Mouse (Mus musculus) T-cell, adult 66 days (primary cell): ENCODE data around the gene Mars2. TPM values are rescaled to one million over a fixed set of nuclear protein-coding genes. Genes with fewer than 3 reads are reported as not detected.

ENCODE experiments used
- total RNA-seq, 2 experiments: library from RNA; stranded (reverse); gene quantifications; 3 replicates in 1 of 2; 4 replicates in 1 of 2; pipeline ENCODE4 v1.2.4; 2023

Mars2 gene
- total RNA-seq = 1 to 10 TPM; 7.8 to 8.7 TPM

GRCm38 (mm10) chr1:55236890-55237642 lies at the start of gene Mars2:
Gene Mars2 (plus strand): TSS chr1:55237177.

GRCm38 (mm10) chr1:55226011-55226857 lies 10.7 kb upstream of the Mars2 start, which contains the start of gene Rftn2:
Gene Rftn2 (minus strand): TSS chr1:55226782.

Other genes starting within 250 kb of the Mars2 start
- 100 to 1,000 TPM; 462 to 463 TPM for gene Sf3b1, start 209.7 kb upstream of the Mars2 start, total RNA-seq
- 10 to 100 TPM; 54.8 to 69.1 TPM for gene Coq10b, start 184.4 kb upstream of the Mars2 start, total RNA-seq
- 100 to 1,000 TPM; 160 to 193 TPM for gene Hspe1, start 149.0 kb upstream of the Mars2 start, total RNA-seq
- gene Hspd1, start 148.9 kb upstream of the Mars2 start, total RNA-seq = 100 to 1,000 TPM; 101 to 132 TPM
- gene Mob4, start 105.9 kb upstream of the Mars2 start, total RNA-seq = 10 to 100 TPM; 73.8 to 88.0 TPM
- gene Rftn2, start 10.4 kb upstream of the Mars2 start, total RNA-seq = 1 to 10 TPM; 3.0 to 4.2 TPM
- gene Boll, start 126.3 kb downstream of the Mars2 start, total RNA-seq = 10 to 100 TPM; 12.1 to 20.0 TPM
- 1 to 10 TPM; 1.4 to 1.7 TPM for gene Plcl1, start 168.7 kb downstream of the Mars2 start, total RNA-seq